Mouse (Mus musculus): ENCODE results near the gene Gm29866. TPM values are rescaled to one million over a fixed set of nuclear protein-coding genes. Genes with fewer than 3 reads are reported as not detected.

Gm29866 gene
- polyA plus RNA-seq (2015; fragmentation: Nextera tagmentation; extraction: Ambion mirVana), result not detected in 2 replicates

GRCm38 (mm10) chrY:20993557-20993956, at the start of gene Gm29866:
Gene Gm29866, minus strand, starts transcription at chrY:20993657.

Other genes starting within 250 kb of the Gm29866 start
- gene Gm20909, start 170.9 kb upstream of the Gm29866 start, polyA plus RNA-seq (2015; fragmentation: Nextera tagmentation; extraction: Ambion mirVana), result not detected in 2 replicates
- gene Gm20865, start 247.9 kb upstream of the Gm29866 start, polyA plus RNA-seq (2015; fragmentation: Nextera tagmentation; extraction: Ambion mirVana), result not detected in 2 replicates